Mouse (Mus musculus) frontal cortex, adult 2 months (tissue): ENCODE results near the gene Ep400. TPM values are rescaled to one million over a fixed set of nuclear protein-coding genes. Genes with fewer than 3 reads are reported as not detected.

Source experiments
- polyA plus RNA-seq: library from polyadenylated mRNA; depleted of rRNA; stranded (reverse); fragments of >200 nt; gene quantifications from 2 replicates; pipeline ENCODE4 v1.2.3, GENCODE M21; 2012; rRNA removed

Gene Ep400
- polyA plus RNA-seq, 1 experiment: 37.4 TPM

Other genes starting within 250 kb of the Ep400 start
- 43.8 and 52.2 TPM in 2 replicates for gene Galnt9, start 226.4 kb downstream of the Ep400 start, polyA plus RNA-seq
- 41.5 and 41.9 TPM in 2 replicates for gene Noc4l, start 117.3 kb downstream of the Ep400 start, polyA plus RNA-seq
- 17.9 and 23.1 TPM in 2 replicates for gene Ddx51, start 117.3 kb downstream of the Ep400 start, polyA plus RNA-seq
- gene Pus1, start 9.9 kb upstream of the Ep400 start, polyA plus RNA-seq: 20.7 and 21.0 TPM in 2 replicates
- 60.3 and 64.3 TPM in 2 replicates for gene Ulk1, start 39.4 kb upstream of the Ep400 start, polyA plus RNA-seq
- gene Hscb, start 69.1 kb upstream of the Ep400 start, polyA plus RNA-seq: 17.2 and 18.0 TPM in 2 replicates
- gene Chek2, start 69.3 kb upstream of the Ep400 start, polyA plus RNA-seq: 1.3 and 1.7 TPM in 2 replicates
- gene Ttc28, start 109.1 kb upstream of the Ep400 start, polyA plus RNA-seq: 6.7 and 7.3 TPM in 2 replicates